Mouse (Mus musculus): ENCODE measurements at regions not wholly inside any gene's neighbourhood (a gene's known extent, or its start where the extent isn't known, plus 50 kb on each side); places are given as distances from the start of the nearest gene placed in this dataset.

GRCm38 (mm10) chr9:9477145-9477544, 238.2 kb upstream of the Arhgap42 start:
- TF ChIP-seq CTCF (conservative IDR thresholded peaks at IDR 0.05; ENCODE audit: insufficient read depth, insufficient read length, low read depth, low read length) (no peak), POLR2A (IDR thresholded peaks at IDR 0.05; ENCODE audit: low read depth, low read length) (no peak)
